Mouse (Mus musculus) embryonic facial prominence, embryonic 14.5 days (tissue): ENCODE data around the gene Agap1. TPM values are rescaled to one million over a fixed set of nuclear protein-coding genes. Genes with fewer than 3 reads are reported as not detected.

Experiments used
- ATAC-seq: fragments of 200-750 bp; cut with Nextera tagmentation; 2 replicates; pipeline ENCODE4 v1.8.0; 2017; ENCODE audit warnings: low read depth, moderate number of reproducible peaks, moderate TSS enrichment
- DNase-seq: peaks from one replicate; pipeline ENCODE4 v3.0.0-alpha.2; 2015; ENCODE audit warnings: low spot score
- H3K27ac ChIP-seq: fragments of 300-500 bp; sonication (generic); replicated peaks from 2 replicates; pipeline ENCODE4 v1.5.1; 2014; ENCODE audit warnings: low read depth, mild to moderate bottlenecking, low read length, moderate library complexity
- H3K27me3 ChIP-seq: fragments of 300-500 bp; sonication (generic); replicated peaks from 2 replicates; pipeline ENCODE4 v1.6.1; 2014; ENCODE audit warnings: low read length; ENCODE audit not compliant: control insufficient read depth, insufficient read depth
- H3K36me3 ChIP-seq: fragments of 300-500 bp; sonication (generic); 2 replicates; pipeline ENCODE4 v1.6.1; 2014; ENCODE audit warnings: low read length, mixed read lengths; ENCODE audit not compliant: control insufficient read depth, insufficient read depth
- H3K4me1 ChIP-seq: fragments of 300-500 bp; sonication (generic); 2 replicates; pipeline ENCODE4 v1.6.1; 2014; ENCODE audit warnings: antibody characterized with exemption, low read length; ENCODE audit not compliant: control insufficient read depth, insufficient read depth
- H3K4me2 ChIP-seq: fragments of 300-500 bp; sonication (generic); 2 replicates; pipeline ENCODE4 v1.6.1; 2014; ENCODE audit warnings: low read depth, mild to moderate bottlenecking, low read length, moderate library complexity, mixed read lengths
- H3K4me3 ChIP-seq: fragments of 300-500 bp; sonication (generic); 2 replicates; pipeline ENCODE4 v1.5.1; 2014; ENCODE audit warnings: low read depth, mild to moderate bottlenecking, low read length
- H3K9ac ChIP-seq: fragments of 300-500 bp; sonication (generic); 2 replicates; pipeline ENCODE4 v1.6.1; 2014; ENCODE audit warnings: low read depth, mild to moderate bottlenecking, low read length, moderate library complexity, mixed read lengths
- H3K9me3 ChIP-seq: fragments of 300-500 bp; sonication (generic); 2 replicates; pipeline ENCODE4 v1.6.1; 2016; ENCODE audit warnings: low read length; ENCODE audit not compliant: control insufficient read depth
- WGBS: fragments of 180-500 bp; shearing (Covaris S2); extraction: QIAGEN DNeasy Blood & Tissue Kit; methylation state at CpG from one replicate; pipeline ENCODE4 v1.1.7; 2014; 5-methylcytosine and 5-hydroxymethylcytosine counted together
- polyA plus RNA-seq: library from polyadenylated mRNA; unstranded; fragments of >200 nt; fragmentation: Nextera tagmentation; extraction: Ambion mirVana; gene quantifications from 2 replicates; pipeline ENCODE4 v1.2.1, GENCODE M21; 2014

Gene Agap1
- polyA plus RNA-seq, 1 experiment from 2014 or later, result 19.9 TPM

- H3K4me1 ChIP-seq, result no peaks in the 10 kb centered on the region
- H3K4me3 ChIP-seq, result no peak overlapping the region
- WGBS, result 81% methylated on average over 6 of the region's 6 CpGs
- ATAC-seq (no peak), DNase-seq (peak; percentile 14)
- H3K9ac ChIP-seq, result no peak overlapping the region
- no peaks in the 10 kb centered on the region for H3K36me3 ChIP-seq
- H3K27ac ChIP-seq, result no peak overlapping the region
- H3K27me3 ChIP-seq, result no peaks in the 10 kb centered on the region
- no peaks in the 10 kb centered on the region for H3K9me3 ChIP-seq
- no peak overlapping the region for H3K4me2 ChIP-seq
Measured at GRCm38 (mm10) chr1:89424563-89424962, 30.0 kb upstream of the Agap1 start.

GRCm38 (mm10) chr1:89426137-89426536 lies 28.5 kb upstream of the Agap1 start:
- Histone ChIP-seq H3K9ac (no peak overlapping the region), H3K4me3 (no peak overlapping the region), H3K4me1 (no peaks in the 10 kb centered on the region), H3K9me3 (no peaks in the 10 kb centered on the region), H3K27ac (no peak overlapping the region), H3K36me3 (no peaks in the 10 kb centered on the region), H3K27me3 (no peaks in the 10 kb centered on the region), H3K4me2 (no peak overlapping the region)
- ATAC-seq (no peak), DNase-seq (no peak)
- 79% methylated on average over 8 of the region's 8 CpGs for WGBS

GRCm38 (mm10) chr1:89428671-89429070 lies 25.9 kb upstream of the Agap1 start:
- Histone ChIP-seq H3K36me3 (no peaks in the 10 kb centered on the region), H3K9me3 (no peaks in the 10 kb centered on the region), H3K4me1 (no peaks in the 10 kb centered on the region), H3K4me3 (no peak overlapping the region), H3K27ac (no peak overlapping the region), H3K4me2 (no peak overlapping the region), H3K27me3 (no peaks in the 10 kb centered on the region), H3K9ac (no peak overlapping the region)
- 85% methylated on average over 5 of the region's 5 CpGs for WGBS
- ATAC-seq, result no peak
- no peak for DNase-seq

- Histone ChIP-seq H3K9ac (no peak overlapping the region), H3K27me3 (no peaks in the 10 kb centered on the region), H3K27ac (no peak overlapping the region), H3K4me2 (no peak overlapping the region), H3K4me3 (no peak overlapping the region), H3K36me3 (no peaks in the 10 kb centered on the region), H3K9me3 (no peaks in the 10 kb centered on the region), H3K4me1 (no peaks in the 10 kb centered on the region)
- DNase-seq, result peak; percentile 50
- peak; percentile 81 for ATAC-seq
- WGBS, result 67% methylated on average over 11 of the region's 11 CpGs
Measured at GRCm38 (mm10) chr1:89429946-89430640, 24.5 kb upstream of the Agap1 start.

- 65% methylated on average over 6 of the region's 6 CpGs for WGBS
- Histone ChIP-seq H3K4me2 (no peak overlapping the region), H3K27ac (no peak overlapping the region), H3K4me3 (no peak overlapping the region), H3K4me1 (no peaks in the 10 kb centered on the region), H3K9ac (no peak overlapping the region), H3K9me3 (no peaks in the 10 kb centered on the region), H3K27me3 (no peaks in the 10 kb centered on the region), H3K36me3 (no peaks in the 10 kb centered on the region)
- DNase-seq (no peak), ATAC-seq (no peak)
Measured at GRCm38 (mm10) chr1:89439351-89439750, 15.3 kb upstream of the Agap1 start.

GRCm38 (mm10) chr1:89441236-89441897 lies 13.2 kb upstream of the Agap1 start:
- ATAC-seq (peak; percentile 47; the same call in 1 of the 2 replicates), DNase-seq (peak; percentile 63)
- Histone ChIP-seq H3K27me3 (no peaks in the 10 kb centered on the region), H3K4me2 (no peak overlapping the region), H3K4me1 (no peaks in the 10 kb centered on the region), H3K36me3 (no peaks in the 10 kb centered on the region), H3K9me3 (no peaks in the 10 kb centered on the region), H3K9ac (no peak overlapping the region), H3K27ac (peak overlapping the region; percentile 3; the same call in 1 of the 2 replicates), H3K4me3 (no peak overlapping the region)
- WGBS, result 20% methylated on average over 5 of the region's 5 CpGs

GRCm38 (mm10) chr1:89443512-89443911 lies 11.1 kb upstream of the Agap1 start:
- H3K9ac ChIP-seq, result no peak overlapping the region
- H3K9me3 ChIP-seq, result no peaks in the 10 kb centered on the region

GRCm38 (mm10) chr1:89444014-89444413 lies 10.6 kb upstream of the Agap1 start:
- 59% methylated on average over 3 of the region's 3 CpGs for WGBS
- H3K9me3 ChIP-seq, result no peaks in the 10 kb centered on the region
- H3K9ac ChIP-seq, result no peak overlapping the region
- H3K4me3 ChIP-seq, result no peak overlapping the region
- H3K4me2 ChIP-seq, result no peak overlapping the region
- DNase-seq, result no peak
- H3K27ac ChIP-seq, result no peak overlapping the region
- H3K36me3 ChIP-seq, result no peaks in the 10 kb centered on the region
- H3K4me1 ChIP-seq, result no peaks in the 10 kb centered on the region
- no peaks in the 10 kb centered on the region for H3K27me3 ChIP-seq
- ATAC-seq, result no peak

More at GRCm38 (mm10) chr1:89443512-89443911, 11.1 kb upstream of the Agap1 start:
- Histone ChIP-seq H3K4me1 (no peaks in the 10 kb centered on the region), H3K27ac (no peak overlapping the region), H3K4me2 (no peak overlapping the region), H3K4me3 (no peak overlapping the region), H3K36me3 (no peaks in the 10 kb centered on the region), H3K27me3 (no peaks in the 10 kb centered on the region)
- DNase-seq (no peak), ATAC-seq (no peak)
- WGBS, result 68% methylated on average over 9 of the region's 9 CpGs

- WGBS, result 65% methylated on average over 7 of the region's 7 CpGs
- no peaks in the 10 kb centered on the region for H3K36me3 ChIP-seq
- no peak for ATAC-seq
Measured at GRCm38 (mm10) chr1:89450139-89450538, 4.5 kb upstream of the Agap1 start.

More at GRCm38 (mm10) chr1:89450139-89450538, 4.5 kb upstream of the Agap1 start:
- H3K9ac ChIP-seq, result no peak overlapping the region
- no peaks in the 10 kb centered on the region for H3K9me3 ChIP-seq
- DNase-seq, result no peak
- no peak overlapping the region for H3K27ac ChIP-seq
- no peaks in the 10 kb centered on the region for H3K27me3 ChIP-seq
- no peak overlapping the region for H3K4me2 ChIP-seq
- H3K4me3 ChIP-seq, result no peak overlapping the region
- no peaks in the 10 kb centered on the region for H3K4me1 ChIP-seq
